Mouse (Mus musculus) spleen, postnatal 10 days (tissue): ENCODE measurements at regions not wholly inside any gene's neighbourhood (a gene's known extent, or its start where the extent isn't known, plus 50 kb on each side); places are given as distances from the start of the nearest gene placed in this dataset.

ENCODE experiments used
- DNase-seq, 2 experiments: peaks; one replicate each; pipeline ENCODE4 v3.0.0; 2021 to 2022; ENCODE audit warnings: low spot score in 2 of 2

DNA sequence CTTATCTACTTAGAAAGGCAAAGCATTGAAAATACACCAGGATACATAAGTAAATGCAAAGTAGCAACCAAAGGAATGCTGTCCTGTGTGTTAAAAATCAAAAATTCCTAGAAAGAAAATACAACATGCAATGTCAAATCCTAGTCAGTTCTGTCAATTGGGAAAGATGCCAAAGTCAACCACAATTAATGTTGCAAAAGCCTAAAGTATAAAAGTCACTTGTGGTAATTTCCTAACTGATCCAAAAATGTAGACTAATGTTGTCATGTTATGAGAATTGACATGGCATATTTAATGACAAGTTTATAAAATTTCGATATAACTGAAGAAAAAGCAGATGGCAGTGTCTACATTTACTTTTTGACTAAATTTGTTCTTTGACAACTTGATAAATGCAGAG is 822.8 kb downstream of the Adgrl2 start:
- no peak for DNase-seq

DNA sequence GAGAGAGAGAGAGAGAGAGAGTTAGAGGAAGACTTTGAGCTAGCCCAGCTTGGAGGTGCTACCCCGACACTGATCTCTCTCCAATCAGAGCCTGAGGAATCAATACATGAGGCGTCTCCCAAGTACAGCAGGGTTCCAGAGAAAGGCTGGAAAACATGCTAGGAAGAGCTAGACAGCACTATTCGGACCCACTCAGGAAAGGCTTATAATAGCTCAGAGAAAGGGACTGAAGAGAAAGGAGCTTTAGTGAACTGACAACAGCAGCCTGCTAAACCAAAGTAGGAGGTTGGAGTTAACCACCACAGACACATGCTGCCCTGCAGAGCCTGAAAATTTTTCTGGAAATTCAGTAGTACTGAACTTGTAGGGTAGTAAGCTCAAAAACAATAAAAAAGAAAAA is 831.3 kb downstream of the Adgrl2 start:
- no peak for DNase-seq

DNA sequence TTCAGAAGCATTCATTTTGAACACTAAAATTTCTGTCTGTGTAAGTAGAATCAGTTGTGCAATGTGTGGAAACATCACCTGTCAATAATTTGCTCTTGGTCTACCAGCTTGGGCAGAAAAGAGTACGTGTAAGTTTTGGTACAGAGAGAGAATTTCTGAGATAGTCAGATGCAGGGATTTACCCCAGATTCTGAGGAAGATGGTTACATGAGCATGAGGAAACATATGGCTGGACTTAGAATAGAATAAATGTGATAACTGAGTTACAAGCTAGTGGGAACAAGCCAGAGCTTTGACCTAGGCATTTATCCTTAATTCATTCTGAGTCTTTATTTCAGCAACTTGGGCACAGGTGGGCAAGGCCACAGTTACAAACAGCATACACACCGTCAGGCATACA is 831.8 kb downstream of the Adgrl2 start:
- no peak for DNase-seq

DNA sequence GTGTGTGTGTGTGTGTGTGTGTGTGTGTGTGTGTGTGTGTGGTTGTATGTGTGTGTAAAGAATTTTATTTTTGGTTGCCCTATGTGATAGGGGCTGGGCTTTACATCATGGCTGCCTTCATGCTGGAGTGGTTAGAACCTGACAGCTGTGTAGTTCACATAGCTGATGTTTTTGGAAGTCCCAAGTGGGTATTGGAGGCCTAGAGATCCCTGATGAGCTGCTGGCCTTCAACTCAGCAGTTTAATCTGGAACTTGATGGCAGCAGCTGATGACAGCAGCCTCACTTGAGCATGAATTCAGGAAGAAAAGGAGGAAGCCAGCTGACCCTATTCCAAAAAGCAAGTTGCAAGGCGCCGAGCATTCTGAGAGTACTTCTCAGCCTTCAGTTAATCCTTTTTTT is 846.6 kb downstream of the Adgrl2 start:
- DNase-seq: no peak

DNA sequence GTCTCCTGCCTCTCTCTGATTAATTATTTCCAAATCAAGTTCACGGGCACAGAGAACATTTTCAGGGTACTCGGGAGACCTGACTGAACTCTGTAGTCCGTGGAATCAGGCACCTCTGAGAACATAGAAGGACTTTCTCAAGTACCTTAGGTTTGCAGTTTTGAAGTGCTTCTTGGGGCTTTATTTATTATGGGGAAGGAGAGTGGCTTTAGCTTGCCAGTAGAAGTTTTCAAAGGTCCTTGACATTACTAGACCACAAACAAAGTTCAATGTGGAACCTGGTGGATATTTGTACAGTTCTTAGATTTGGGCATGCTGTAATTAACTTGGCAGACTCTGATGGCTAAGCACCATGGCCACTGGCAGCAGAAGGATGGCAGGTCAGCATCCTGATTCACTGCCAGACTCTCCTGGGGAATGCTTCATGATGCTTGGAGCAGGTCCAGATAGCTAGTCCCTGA is 853.5 kb downstream of the Adgrl2 start:
- DNase-seq: no peak

DNA sequence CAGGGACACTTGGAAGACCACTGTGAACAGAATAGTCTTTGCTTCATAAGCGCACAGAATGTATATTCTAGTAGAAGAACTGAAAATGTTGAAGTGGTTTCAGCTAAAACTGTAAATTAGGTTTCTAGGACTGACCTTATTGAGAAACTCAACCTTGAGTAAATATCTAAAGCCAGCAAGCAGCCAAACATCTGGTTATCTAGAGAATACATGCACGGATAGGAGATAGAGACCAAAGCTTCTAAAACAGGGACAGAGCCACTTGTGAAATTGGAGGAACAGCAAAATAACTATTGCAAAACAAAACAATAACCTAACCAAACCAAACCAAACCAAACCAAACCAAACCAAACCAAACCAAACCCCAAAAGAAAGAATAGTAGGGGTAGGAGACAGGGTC is 855.7 kb downstream of the Adgrl2 start:
- no peak for DNase-seq

DNA sequence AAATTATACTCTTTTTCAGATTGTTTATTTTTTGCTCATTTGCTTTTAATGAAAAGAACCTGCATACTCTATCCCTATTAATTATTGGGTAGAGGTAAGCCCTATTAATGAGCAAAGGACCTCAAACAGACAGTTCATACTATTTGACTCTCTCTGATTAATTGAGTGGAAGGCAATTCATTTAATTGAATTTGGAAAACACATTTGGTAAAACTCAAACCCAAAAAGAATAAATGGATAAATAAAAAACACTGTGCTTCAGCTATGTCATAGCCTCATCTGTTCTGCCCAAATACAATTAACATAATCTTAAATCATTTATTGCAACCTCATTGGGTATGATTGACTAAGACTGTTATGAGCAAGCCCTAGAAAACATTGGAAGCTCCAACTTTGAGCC is 874.8 kb downstream of the Adgrl2 start:
- DNase-seq: no peak

DNA sequence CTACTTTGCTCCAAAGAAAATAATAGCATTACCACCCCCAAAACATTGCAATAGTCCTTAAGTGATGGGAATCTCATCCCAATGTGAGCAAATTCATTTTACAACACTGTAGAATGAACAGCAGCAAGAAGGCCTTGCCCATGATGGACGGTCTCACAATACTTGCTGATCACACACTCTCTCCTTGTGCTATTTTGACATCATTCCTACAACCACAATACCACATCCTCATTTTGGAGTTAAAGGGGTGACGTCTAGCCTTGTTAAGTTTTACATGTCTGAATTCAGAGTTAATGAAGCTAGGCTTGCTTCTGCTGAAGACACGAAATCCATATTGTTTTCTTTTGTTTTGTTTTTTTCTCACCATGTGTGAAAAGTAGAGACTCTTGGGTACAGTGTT is 878.2 kb downstream of the Adgrl2 start:
- DNase-seq: no peak

DNA sequence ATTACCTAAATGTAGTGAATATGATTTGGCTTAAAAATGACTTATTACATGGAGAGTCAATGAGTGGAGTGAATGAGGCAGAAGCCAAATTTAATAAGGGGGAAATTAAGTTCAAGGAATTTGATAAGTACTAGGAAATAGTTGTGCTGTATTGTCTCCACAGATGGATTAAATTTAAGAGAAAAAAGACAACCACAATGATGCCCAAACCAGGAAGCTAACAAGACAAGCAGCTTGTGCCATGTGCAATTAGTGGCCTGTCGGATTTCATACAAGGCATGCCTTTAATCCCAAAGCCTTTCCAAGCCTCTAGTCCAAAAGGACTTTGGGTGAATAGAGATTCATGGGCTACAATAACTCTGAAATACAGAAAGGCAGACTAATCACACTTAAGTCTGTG is 883.3 kb downstream of the Adgrl2 start:
- no peak for DNase-seq

DNA sequence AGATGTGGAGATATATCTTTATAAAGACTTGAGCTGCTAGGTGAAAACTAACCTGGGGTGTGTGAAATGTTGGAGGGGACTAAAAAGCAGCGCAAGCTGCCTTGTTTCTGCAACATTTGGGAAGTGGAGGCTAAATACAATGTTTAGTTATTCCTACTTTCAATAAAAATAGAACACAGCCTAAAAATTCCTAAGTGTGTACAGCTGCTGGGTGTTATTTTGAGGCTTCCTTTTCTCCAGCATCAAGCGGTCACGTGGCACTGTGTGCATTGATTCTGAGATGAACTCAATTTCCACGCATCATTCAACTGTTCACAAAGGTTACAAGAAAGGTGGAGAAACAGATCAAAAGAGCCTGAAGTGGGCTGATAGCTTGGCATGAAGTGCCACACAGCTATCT is 896.4 kb downstream of the Adgrl2 start:
- no peak for DNase-seq

DNA sequence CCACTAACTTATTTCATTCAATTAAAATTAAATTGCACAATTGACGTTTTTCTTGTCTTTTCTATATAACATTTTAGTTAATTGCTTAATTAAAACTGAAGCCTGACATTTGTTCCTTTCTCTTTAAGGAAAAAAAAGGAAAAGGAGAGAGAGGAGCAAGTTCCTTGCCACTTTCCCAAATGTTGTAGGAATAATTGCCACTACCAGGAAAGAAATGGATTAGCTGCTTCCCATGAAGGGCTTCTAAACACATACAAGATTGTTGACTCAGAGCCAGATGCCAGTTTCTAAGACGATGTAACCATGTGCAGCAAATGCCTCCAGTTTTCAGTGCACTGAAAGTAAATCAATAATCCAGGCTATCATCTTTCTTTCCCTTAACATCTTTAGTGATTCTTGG is 914.5 kb downstream of the Adgrl2 start:
- DNase-seq: no peak

DNA sequence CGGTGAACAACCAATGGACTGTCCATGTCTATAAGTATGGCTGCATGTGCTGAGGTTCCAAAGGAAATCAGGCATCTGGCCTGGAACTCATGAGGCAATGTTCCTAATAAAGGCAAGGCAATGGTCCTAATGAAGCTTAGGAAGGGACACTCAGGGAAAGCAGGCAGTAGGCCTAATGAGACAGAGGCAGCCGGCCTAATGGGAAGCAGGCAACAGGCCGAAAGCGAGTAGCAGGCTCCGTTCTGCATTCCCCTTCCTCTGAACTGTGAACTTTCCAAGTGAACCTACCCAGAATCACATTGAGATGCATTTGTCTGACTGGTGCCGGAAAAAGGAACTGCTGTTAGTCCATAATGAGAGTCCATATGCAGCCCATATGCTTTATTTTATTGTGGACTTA is 923.7 kb downstream of the Adgrl2 start:
- DNase-seq: no peak

DNA sequence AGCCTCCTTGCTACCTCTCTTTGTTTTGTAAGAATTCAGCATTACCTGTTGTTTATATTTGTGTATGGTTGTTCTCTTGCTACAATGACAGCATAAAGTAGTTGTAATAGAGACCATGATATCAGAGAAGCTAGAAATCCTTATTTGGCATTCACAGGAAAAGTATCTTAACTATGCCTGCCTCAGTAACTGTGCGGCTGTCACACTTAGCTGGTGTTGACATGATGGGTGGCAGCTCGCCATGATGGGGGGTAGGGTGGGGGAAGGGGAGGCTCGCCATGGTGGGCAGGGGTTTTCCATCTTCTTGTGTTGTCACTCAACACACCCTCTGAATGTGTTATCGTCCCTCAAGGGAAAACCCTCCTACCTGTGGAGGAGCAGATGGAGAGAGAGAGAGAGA is 934.3 kb downstream of the Adgrl2 start:
- no peak for DNase-seq

DNA sequence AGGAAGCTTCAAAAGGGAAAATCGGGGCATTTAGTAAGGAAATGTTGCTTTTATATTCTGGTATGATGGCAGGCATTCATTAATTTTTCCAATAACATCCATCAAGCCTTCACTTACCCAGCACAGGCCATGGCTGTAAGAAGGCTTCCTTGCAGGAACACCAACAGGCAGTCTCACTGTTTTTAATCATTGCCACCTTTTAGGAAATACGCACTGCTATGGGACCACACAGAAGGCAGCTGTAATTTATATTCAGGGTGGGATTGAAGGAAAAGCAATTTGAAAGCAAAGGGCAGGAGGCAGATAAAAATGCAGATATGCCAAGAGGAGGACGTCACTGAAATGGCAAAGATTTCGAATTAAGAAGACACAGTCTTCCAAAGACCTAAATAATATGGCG is 937.8 kb downstream of the Adgrl2 start:
- no peak for DNase-seq

DNA sequence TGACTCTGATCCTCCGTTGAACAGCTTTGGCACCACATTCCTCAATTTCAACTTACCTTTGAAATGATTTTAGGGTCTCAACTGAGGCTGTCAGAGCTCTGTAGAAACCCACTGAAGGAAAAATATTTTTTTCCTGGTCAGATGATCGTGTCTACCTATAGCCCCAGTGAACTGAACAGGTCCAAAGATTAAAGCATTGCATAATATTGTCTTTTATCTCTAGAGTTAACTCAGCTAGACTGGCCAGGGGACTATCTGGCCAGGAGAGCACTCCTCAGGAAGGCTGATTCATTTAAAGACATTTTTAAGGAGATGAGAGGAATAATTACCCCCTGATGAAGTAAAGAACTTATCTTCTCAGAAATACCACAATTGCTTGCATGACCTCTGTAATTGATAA is 942.1 kb downstream of the Adgrl2 start:
- no peak for DNase-seq

DNA sequence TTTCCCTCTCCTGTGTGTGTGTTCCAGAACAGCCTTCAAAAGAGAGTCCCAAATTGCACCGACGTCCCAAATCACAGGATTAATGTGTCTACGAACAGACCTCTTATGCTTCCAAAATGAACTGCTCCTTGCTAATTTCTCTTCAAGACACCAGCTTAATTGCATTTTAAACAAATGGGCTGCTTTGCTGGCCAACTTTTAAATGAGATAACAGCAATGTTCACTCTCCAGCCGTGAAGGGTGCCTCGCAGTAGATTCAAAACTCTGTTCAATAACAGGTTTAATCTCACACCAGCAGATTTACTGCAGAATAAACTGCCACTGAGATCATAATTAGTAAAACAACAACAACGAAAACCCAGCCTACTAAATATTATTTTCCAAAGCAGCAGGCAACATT is 957.8 kb downstream of the Adgrl2 start:
- DNase-seq: no peak

DNA sequence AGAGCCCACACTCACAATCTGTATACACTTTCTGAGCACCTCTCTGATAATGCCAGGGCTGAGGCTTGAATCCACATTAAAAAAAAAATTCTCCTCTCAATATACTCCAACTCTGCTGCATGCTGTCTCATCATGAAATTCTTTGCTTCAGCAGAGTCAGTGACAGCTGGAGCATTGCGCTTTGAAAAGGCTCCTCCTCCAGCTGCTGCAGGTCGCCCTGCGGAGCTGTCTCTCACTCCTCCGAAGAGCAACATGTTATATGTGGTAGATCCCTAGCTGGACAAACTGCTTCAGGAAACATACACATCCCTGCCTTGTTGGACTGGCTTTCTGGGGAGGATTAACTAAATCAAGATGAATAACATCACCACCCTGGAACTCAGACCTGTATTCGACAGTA is 984.5 kb downstream of the Adgrl2 start:
- DNase-seq: no peak

DNA sequence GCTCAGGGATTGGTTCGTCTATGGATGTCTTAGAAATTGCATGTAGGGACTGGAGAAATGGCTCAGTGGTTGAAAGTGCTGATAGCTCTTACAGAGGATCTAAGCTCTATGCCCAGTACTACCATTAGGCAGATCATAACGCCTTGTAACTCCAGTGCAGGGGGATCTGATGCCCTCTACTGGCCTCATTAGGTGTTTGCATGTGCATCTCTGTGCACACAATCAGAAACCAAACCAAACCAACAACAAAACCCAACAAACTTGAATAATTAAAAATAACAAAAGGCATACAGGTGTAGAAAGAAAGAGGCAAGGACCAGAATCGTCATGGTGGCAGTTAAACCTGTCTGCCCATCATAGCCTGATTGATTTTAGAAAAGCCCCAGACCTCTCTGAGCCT is 986.3 kb downstream of the Adgrl2 start:
- DNase-seq: no peak

DNA sequence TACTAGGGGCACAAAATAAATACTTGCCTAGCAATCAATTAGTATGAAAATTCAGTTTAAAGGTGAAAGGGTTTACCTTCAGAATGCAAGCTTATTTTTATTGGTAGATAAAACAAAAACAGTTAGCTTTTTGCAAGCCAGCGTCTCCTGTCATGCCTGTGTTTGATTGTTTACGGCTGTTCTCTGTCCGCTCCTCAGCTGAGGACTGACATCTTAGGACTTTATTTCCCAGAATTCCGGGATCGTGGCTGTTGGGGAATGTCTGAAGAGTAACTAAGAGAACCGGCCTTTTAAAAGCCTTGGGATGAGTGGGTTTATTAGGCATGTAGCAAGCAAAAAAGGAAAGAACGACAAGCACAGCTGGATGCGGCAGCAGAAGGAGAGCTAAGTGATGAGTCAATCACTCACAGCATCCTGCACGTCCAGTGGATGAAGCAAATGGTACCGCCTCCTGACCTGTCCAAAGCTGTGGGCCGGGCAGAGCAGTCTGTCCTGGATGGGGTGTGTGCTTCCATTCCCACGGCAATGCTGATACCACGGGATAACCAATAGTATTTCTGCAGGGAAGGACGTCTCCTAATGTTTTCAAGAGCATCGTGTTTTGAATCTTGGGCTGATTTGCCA is 990.9 kb downstream of the Adgrl2 start:
- DNase-seq: no peak

DNA sequence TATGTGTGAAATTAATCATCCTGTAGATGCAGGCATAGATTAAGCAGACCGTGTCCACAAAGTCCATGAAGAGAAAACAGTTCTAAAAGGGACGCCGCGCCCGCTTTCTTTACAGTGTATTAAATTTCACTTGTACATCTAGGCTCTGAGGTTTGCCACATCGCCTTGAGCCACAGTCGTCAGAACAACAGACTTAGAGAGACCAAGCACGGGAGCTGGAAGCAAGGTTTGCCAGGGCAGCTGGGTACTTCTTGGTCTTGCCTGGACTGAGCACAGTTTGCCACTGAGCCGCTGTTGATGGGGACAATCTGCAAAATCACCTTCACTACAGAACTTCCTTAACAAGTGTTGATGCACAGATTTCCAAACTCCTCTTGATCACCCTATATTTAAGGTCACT is 998.6 kb downstream of the Adgrl2 start:
- DNase-seq: no peak

DNA sequence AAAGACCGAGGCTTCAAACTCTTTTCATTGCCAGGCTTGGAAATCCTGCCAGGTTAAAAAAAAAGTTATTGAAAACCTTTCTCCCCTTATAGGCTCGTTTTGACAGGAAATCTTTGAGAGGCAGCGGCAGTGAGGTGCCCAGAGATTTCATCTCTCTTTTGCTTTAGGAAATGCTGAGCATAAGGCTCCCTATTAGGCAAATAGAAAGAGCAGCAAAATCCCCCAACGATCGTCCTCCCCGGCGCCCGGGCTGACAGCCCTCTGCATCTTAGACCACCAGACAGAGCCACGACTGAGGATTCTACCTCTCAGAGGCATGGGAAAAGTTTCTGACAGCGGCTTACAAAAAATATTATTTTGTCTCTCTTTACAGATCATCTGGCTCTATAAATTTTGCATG is 999.5 kb downstream of the Adgrl2 start:
- DNase-seq: no peak

DNA sequence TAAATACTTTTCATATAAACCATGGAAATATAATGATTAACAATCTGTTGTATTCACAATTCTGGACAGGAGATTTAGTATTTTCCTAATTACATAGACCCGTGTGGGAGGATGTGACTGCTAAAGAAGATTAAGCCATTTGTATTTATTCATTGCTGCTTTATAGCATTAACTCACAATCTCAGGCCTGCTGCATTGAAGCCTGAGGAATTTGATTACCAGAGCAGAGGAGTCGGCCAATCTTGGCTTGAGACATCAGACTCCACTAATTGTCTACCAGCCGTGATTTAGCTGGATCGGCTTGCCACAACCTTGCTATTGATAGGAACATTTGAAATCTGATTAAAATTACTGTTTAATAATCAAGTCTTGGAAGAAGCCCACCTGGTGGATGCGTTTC is 1007.5 kb downstream of the Adgrl2 start:
- no peak for DNase-seq

DNA sequence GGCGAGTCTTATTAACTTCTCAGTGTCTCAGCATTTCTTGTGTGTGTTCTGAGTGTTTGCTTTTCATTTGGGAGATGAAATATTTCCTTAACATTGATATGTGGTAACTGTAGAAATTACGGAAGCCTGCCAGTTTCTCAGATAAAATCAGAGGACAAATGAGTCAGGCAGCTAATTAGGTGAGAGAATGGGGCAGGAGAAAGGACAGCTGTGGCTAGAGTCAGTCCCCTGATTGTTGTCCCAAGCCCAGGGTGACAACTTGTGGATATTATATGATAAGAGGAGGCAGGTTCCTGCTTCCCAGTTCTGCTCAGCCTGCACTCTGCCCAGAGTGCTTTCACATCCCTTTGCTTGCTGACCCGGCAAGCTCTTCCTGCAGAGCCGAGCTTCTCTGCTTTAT is 1008.7 kb downstream of the Adgrl2 start:
- no peak for DNase-seq

DNA sequence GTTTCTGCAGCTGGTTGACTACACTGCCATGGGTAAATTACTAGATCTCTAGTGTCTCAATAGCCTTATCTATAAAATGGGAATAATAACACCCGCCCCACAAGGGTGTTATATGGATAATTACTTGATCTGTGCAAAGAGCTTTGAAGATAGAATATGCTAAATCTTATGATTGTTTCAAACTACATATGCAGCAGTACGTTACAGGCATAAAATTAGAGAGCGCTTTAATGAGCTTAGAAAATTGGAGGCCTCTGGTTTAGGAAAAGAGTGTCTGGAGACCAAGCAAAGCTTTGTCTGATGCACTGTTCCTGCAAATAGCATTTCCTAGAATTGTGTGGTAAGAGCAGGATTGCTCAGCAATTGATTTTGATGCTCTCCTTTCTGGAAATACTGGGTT is 1013.8 kb downstream of the Adgrl2 start:
- DNase-seq: no peak

DNA sequence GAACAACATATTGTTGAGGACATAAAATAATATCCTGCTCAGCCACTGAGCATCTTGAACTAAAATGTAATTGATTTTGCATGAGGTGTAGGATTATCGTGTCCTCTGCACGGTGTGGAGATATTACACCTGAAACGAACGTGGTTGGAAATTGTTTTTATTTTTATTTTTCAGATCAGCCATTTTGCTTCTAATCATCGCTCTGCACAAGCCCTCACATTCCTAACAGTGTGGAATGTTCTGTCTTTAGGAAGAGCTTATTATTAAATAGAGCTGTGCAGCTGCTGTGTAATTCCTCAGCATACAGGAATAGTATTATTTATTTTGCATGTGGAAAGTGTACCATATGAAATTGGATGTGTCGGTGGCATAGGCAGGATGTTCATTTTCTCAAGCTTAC is 1014.3 kb downstream of the Adgrl2 start:
- no peak for DNase-seq
